Mouse (Mus musculus) hindbrain, embryonic 15.5 days (tissue): ENCODE data around the gene Mrpl3. TPM values are rescaled to one million over a fixed set of nuclear protein-coding genes. Genes with fewer than 3 reads are reported as not detected.
"Not testable (repeated sequence)": the region's sequence is repeated elsewhere in the genome, so short reads cannot be mapped to it uniquely, and the experiment has no call there.

Experiments used
- ATAC-seq: fragments of 200-750 bp; cut with Nextera tagmentation; 2 replicates; pipeline ENCODE4 v1.8.0; 2017; ENCODE audit warnings: low read depth, moderate number of reproducible peaks, moderate TSS enrichment; ENCODE audit not compliant: low FRiP score
- H3K27ac ChIP-seq: fragments of 300-500 bp; sonication (generic); replicated peaks from 2 replicates; pipeline ENCODE4 v1.5.1; 2015; ENCODE audit warnings: mild to moderate bottlenecking, inconsistent platforms
- H3K27me3 ChIP-seq: fragments of 300-500 bp; sonication (generic); 2 replicates; pipeline ENCODE4 v1.6.1; 2015; ENCODE audit warnings: control low read depth, inconsistent platforms
- H3K36me3 ChIP-seq: fragments of 300-500 bp; sonication (generic); 2 replicates; pipeline ENCODE4 v1.6.1; 2015; ENCODE audit warnings: control low read depth, inconsistent platforms
- H3K4me1 ChIP-seq: fragments of 300-500 bp; sonication (generic); replicated peaks from 2 replicates; pipeline ENCODE4 v1.6.1; 2015; ENCODE audit warnings: control low read depth, inconsistent platforms
- H3K4me2 ChIP-seq: fragments of 300-500 bp; sonication (generic); 2 replicates; pipeline ENCODE4 v1.6.1; 2015; ENCODE audit warnings: moderate library complexity, mild to moderate bottlenecking, inconsistent platforms
- H3K4me3 ChIP-seq: fragments of 300-500 bp; sonication (generic); 2 replicates; pipeline ENCODE4 v1.5.1; 2015; ENCODE audit warnings: mild to moderate bottlenecking, inconsistent platforms
- H3K9ac ChIP-seq: fragments of 300-500 bp; sonication (generic); 2 replicates; pipeline ENCODE4 v1.6.1; 2015; ENCODE audit warnings: inconsistent platforms
- H3K9me3 ChIP-seq: fragments of 300-500 bp; sonication (generic); 2 replicates; pipeline ENCODE4 v1.6.1; 2016; ENCODE audit warnings: control low read depth, inconsistent platforms
- WGBS: fragments of 180-500 bp; shearing (Covaris S2); methylation state at CpG from one replicate; pipeline ENCODE4 v1.1.7; 2015; 5-methylcytosine and 5-hydroxymethylcytosine counted together
- polyA plus RNA-seq: library from polyadenylated mRNA; unstranded; fragments of >200 nt; fragmentation: Nextera tagmentation; extraction: Ambion mirVana; gene quantifications from 2 replicates; pipeline ENCODE4 v1.2.1, GENCODE M21; 2015

Gene Mrpl3
- polyA plus RNA-seq, 1 experiment from 2014 or later: 90.1 TPM

DNA sequence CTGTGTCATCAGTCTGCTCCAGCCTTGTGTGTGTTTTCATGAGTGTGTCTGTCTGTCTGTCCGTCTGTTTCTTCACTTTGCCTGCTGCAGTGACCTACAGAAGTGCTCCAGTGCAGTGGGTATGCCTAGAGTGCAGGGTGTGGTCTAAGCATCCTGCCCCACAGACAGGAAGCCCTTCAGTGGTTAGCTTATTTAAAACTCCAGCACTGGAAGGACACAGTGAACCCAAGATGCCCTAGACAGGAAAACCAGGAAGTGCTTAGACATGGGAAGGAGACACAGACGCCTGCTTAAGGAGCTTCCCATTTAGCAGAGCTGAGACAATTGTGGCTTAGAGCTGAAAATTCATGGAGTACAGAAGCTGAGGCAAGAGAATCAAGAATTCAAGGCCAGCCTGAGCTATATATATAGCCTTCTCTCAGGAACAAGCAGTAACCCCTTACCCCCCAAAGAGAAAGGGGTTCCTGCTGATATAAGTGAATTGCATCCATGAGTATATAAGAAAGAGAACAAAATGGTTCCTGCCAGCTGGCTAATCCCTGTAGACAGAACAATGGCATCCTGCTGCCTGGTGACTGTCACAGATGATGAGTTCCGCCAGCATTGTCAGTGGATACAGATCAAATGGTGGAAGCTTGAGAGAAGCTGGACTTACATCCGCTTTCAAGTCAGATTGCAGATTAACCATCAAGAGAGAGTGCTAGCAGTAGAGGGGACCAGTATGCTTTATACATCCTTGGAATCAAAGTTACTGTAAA lies 20.1 kb downstream of the Mrpl3 start:
- peaks cover 48% of the 10 kb centered on the region for H3K36me3 ChIP-seq
- no peak overlapping the region for H3K9ac ChIP-seq
- no peaks in the 10 kb centered on the region for H3K4me1 ChIP-seq
- H3K4me2 ChIP-seq: no peak overlapping the region
- ATAC-seq: no peak
- H3K9me3 ChIP-seq: no peaks in the 10 kb centered on the region
- H3K4me3 ChIP-seq: no peak overlapping the region
- no peak overlapping the region for H3K27ac ChIP-seq
- 73% methylated on average over 4 of the region's 4 CpGs for WGBS
- no peaks in the 10 kb centered on the region for H3K27me3 ChIP-seq

DNA sequence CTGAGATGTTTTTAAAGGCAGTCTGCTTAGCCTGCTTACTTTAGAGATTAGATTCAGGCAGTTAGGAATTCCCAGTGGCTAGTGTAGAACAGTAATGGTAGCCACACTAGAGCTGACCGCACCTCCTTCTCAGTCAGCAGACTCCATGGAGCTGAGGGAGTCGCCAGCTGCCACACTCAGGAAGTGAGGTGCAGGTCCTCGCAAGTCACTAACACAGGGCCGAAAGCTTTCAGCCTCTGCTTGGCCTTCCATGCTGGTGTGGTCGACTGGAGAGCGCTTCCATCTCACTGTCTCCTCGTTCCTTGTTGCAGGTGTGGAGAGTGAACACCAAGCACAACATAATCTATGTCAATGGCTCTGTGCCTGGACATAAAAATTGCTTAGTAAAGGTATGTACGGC lies 21.8 kb downstream of the Mrpl3 start:
- no peaks in the 10 kb centered on the region for H3K9me3 ChIP-seq
- H3K4me1 ChIP-seq: no peaks in the 10 kb centered on the region
- H3K4me2 ChIP-seq: no peak overlapping the region
- H3K27ac ChIP-seq: no peak overlapping the region
- H3K27me3 ChIP-seq: no peaks in the 10 kb centered on the region
- peaks cover 48% of the 10 kb centered on the region for H3K36me3 ChIP-seq
- ATAC-seq: no peak
- H3K4me3 ChIP-seq: no peak overlapping the region
- no peak overlapping the region for H3K9ac ChIP-seq
- 96% methylated on average over 8 of the region's 8 CpGs for WGBS

DNA sequence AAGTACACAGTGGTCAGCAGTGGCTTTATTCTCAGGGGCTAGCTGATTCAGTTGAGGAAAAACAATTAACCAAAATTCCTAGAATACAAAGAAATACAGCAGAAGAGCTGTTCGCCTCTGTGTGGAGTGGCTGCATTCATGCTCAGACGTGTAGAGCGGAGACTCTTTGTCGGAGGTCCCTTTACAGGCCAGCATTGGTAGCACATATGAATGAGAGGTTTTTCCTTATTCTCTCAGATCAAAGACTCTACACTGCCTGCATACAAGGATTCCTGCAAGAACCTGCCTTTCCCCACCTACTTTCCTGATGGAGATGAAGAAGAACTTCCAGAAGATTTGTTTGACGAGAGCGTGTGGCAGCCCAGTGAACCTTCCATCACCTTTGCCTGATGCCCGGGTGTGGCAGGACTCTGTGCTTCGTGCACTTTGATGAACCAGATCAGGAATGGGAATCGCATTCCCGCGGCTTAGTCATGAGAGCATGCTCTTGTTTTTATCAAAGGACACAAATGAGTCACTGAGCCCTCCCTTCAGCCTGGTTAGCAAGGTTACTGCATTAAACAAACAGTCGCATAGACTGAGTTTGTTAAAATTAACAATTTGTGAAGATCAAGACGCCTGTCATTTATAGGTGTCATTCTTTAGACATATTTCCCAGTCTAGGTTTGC lies 23.9 kb downstream of the Mrpl3 start:
- 95% methylated on average over 13 of the region's 13 CpGs for WGBS
- no peaks in the 10 kb centered on the region for H3K9me3 ChIP-seq
- no peak overlapping the region for H3K4me2 ChIP-seq
- no peak for ATAC-seq
- peaks cover 41% of the 10 kb centered on the region for H3K36me3 ChIP-seq
- H3K4me1 ChIP-seq: no peaks in the 10 kb centered on the region
- H3K4me3 ChIP-seq: no peak overlapping the region
- no peaks in the 10 kb centered on the region for H3K27me3 ChIP-seq
- H3K27ac ChIP-seq: no peak overlapping the region
- H3K9ac ChIP-seq: no peak overlapping the region

DNA sequence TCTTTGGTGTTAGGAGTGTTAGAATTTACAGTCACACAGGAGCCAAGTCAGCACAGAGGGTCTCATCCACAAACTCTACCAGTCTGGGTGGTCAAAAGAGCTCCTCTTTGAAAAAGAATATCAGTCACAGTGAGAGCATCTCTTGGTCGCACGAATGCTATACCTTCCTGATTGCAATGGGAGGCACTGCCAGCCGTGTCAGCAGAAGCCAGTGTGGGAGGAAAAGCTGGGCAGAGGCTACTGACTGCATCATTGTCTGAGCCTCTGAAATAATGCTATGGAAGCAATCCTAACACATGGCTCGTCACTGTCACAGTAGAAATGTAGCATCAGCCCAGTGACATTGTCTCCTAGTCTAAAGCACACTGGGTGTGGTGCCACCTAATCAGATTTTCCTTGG lies 25.4 kb downstream of the Mrpl3 start:
- H3K9me3 ChIP-seq: no peaks in the 10 kb centered on the region
- no peak for ATAC-seq
- H3K27me3 ChIP-seq: no peaks in the 10 kb centered on the region
- H3K4me2 ChIP-seq: no peak overlapping the region
- H3K4me1 ChIP-seq: no peaks in the 10 kb centered on the region
- H3K4me3 ChIP-seq: no peak overlapping the region
- no peak overlapping the region for H3K27ac ChIP-seq
- H3K9ac ChIP-seq: no peak overlapping the region
- H3K36me3 ChIP-seq: peaks cover 28% of the 10 kb centered on the region
- WGBS: 90% methylated on average over 4 of the region's 4 CpGs

DNA sequence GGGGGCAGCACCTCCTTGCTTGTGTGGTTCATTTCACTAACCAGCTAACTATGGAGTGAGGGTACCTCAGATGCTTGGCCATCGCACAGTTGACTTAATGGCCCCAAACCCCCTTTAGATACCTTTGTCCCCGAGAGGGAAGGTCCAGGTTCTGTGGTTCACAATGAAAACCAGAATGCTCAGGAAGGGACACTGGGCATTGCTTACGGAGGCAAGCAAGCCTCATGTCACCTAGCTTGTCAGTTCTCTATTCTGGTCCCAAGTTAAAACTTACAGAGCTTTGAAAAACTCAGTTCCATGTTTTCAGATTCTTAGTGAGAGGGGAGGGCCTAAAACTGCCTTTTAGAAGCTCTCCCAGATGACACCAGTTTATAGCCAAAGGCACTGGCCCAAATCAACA lies 27.2 kb downstream of the Mrpl3 start:
- ATAC-seq: no peak
- Histone ChIP-seq H3K4me1 (no peaks in the 10 kb centered on the region), H3K9me3 (no peaks in the 10 kb centered on the region), H3K9ac (no peak overlapping the region), H3K27me3 (no peaks in the 10 kb centered on the region), H3K4me2 (no peak overlapping the region), H3K36me3 (peaks cover 17% of the 10 kb centered on the region), H3K4me3 (no peak overlapping the region), H3K27ac (no peak overlapping the region)
- WGBS: 93% methylated on average over 3 of the region's 3 CpGs

DNA sequence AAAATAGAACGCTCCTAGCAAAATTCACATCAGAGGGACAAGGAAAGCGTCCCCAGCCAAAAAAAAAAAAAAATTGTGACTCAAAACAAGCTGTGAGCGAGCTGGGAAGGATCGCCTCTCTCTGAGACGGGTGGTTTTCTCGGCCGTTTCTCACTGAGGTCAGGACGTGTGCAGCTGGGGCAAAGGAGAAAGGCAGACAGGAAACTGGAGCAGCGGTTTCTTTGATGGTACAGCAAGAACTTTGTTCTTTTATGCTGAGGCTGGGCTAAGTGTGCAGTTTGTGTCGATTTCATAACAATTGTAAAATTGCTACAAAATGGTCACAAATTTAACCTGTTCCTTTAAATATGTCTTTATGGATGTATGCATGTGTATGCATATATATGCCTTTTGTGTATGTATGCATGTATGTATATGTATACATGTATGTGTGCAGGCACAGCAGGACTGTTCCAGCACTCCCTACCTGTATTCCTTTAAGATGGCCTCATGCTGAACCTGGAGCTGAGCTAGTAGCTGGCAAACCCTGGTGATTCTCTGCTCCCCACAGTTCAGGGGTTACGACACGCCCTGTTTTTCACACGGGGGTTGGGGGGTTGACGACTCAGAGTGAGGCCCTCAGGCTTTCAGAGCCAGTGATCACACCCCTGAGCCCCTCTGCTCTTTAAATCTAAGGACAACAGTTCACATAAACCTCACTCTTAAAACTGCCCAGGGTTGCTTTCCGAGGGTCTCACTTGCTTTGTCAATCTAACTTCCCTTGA lies 48.0 kb downstream of the Mrpl3 start:
- WGBS: 75% methylated on average over 15 of the region's 15 CpGs
- no peak for ATAC-seq
- no peaks in the 10 kb centered on the region for H3K4me1 ChIP-seq
- H3K9me3 ChIP-seq: no peaks in the 10 kb centered on the region
- H3K4me2 ChIP-seq: no peak overlapping the region
- H3K36me3 ChIP-seq: no peaks in the 10 kb centered on the region
- H3K27me3 ChIP-seq: no peaks in the 10 kb centered on the region
- no peak overlapping the region for H3K4me3 ChIP-seq
- H3K27ac ChIP-seq: no peak overlapping the region
- H3K9ac ChIP-seq: no peak overlapping the region

DNA sequence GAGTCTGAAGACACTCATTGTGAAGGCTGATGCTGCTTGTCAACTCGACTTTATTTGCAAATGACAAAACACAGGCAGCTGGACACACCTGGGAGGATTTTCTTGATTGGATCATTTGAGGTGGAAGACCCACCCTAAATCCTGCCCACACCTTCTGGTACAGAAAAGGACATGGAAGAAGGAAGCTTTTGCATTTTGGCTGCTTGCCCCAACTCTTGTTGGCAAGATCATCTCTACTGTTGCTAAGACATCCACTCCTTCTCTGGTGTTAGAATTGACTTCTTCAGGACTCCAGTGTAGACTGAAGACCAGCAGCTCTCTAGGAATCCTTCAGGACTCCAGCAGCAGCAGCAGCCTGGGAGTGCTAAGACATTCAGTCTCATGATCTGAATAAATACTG lies 48.9 kb downstream of the Mrpl3 start:
- Histone ChIP-seq H3K4me3 (no peak overlapping the region), H3K27me3 (no peaks in the 10 kb centered on the region)
- 50% methylated on average over 1 of the region's 1 CpGs for WGBS

DNA sequence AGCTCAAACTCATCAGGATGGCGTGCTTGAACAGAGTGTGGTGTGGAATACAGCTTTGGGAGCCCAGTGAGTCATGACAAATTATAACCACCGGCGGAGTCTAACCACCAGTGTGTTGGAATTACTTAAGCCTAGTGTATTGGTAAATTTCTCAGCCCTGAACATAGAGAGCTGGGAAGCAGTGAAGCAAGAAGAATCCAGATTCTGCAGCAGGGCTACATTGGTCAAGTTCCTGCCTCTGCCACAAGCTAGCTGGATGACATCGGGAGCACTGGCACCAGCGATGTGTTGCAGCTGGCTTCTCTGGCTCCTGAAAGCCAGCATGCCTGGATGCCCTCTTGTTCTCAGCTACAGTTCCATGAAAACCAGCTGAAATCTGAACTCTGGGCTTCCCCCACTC lies 50.9 kb downstream of the Mrpl3 start:
- no peak overlapping the region for H3K27ac ChIP-seq
- H3K9me3 ChIP-seq: 0 out of 2 replicates have a peak, but pooled peaks cover 5% of the 10 kb centered on the region
- no peak overlapping the region for H3K4me2 ChIP-seq
- H3K4me1 ChIP-seq: no peaks in the 10 kb centered on the region
- no peaks in the 10 kb centered on the region for H3K36me3 ChIP-seq
- H3K27me3 ChIP-seq: no peaks in the 10 kb centered on the region
- H3K4me3 ChIP-seq: no peak overlapping the region
- 73% methylated on average over 5 of the region's 5 CpGs for WGBS
- ATAC-seq: no peak
- H3K9ac ChIP-seq: no peak overlapping the region

More for the DNA sequence above, 48.9 kb downstream of the Mrpl3 start:
- H3K4me1 ChIP-seq: no peaks in the 10 kb centered on the region
- H3K36me3 ChIP-seq: no peaks in the 10 kb centered on the region
- no peaks in the 10 kb centered on the region for H3K9me3 ChIP-seq
- ATAC-seq: no peak
- H3K4me2 ChIP-seq: no peak overlapping the region
- no peak overlapping the region for H3K9ac ChIP-seq
- no peak overlapping the region for H3K27ac ChIP-seq

DNA sequence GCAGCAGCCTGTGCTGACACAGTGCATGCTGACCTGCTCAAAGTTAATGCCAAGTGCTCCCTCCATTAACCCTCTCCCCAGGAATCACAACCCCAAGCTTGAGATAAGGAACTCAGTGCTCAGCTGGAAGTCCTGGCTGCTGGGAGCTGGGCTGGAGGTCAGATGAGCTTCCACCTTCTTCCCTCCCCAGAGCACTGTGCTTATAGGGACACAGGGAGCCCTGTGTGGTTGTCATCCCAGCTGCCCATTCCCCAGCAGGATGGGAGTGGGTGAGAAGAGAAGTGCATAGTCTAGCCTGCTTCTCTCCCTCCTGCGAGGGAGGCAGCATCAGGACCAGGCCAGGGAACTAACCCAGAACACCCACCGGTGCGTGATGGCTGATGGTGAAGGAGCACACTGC lies 72.2 kb downstream of the Mrpl3 start:
- not testable (repeated sequence) for H3K36me3 ChIP-seq, ATAC-seq
- WGBS: 86% methylated on average over 3 of the region's 3 CpGs

More for the DNA sequence above, 72.2 kb downstream of the Mrpl3 start:
- not testable (repeated sequence) for H3K9ac ChIP-seq, H3K4me1 ChIP-seq, H3K9me3 ChIP-seq, H3K27ac ChIP-seq, H3K27me3 ChIP-seq, H3K4me3 ChIP-seq, H3K4me2 ChIP-seq

Other genes with a start within 250 kb of the Mrpl3 start
- gene Nudt16, start 78.6 kb downstream of the Mrpl3 start, polyA plus RNA-seq: 24.1 and 25.0 TPM in 2 replicates
- not detected in 2 replicates for gene 1700080E11Rik, start 91.9 kb downstream of the Mrpl3 start, polyA plus RNA-seq